Mouse (Mus musculus): Measurements from ENCODE around the gene Patj.

The Patj gene

DNA sequence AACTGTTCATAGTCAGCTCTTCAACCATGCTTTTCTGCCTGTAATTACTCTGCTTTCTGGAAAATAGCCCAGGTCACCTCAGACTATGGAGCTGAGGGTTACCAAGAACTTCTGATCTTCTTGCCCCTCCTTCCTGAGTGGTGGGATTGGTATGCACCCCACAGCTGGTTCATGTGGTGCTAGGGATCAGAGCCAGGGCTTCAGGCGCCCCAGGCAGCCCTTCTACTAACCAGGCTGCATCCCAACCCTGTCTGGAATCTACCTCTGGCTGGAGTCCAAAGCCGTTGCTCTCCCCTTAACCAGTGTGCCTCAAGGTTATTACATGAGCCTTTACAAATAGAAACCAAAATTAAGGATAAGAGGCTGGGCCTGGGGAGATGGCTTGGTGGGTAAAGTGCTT is 115.7 kb downstream of the Patj start:
- DNase-seq (ENCODE audit: low spot score): no peak

DNA sequence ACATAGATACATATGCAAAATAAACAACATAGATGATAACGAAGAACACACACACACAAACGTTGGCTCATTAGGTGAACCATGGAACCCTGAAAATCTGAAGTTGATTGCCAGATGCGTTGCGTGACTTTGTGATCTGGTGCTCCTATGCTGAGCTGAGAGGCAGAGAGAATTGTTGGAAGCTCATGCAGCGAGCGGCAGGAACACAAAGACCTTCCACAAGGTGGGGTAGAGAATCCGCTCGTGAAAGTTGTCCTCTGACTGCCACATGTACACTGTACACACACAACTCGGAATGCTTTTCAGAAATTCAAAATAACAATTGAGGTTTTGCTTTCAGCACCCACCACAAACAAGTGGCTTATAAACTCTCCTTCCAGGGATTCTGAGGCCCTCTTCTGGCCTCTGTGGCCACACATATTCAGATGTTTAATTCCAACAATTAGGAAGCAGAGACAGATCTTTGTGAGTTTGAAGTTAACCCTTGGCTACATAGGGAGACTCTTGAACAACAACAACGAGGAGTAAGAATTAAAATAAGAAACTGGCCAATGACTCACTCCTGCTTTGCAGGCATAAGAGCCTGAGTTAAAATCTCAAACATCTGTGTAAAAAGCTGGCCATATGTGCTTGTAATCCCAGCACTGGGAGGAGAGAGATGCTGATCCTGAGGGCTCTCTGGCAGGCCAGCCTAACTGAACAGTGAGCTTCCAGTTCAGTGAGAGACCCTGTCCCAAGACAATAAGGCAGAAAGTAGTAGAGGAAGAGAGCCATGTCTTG is 116.6 kb downstream of the Patj start:
- DNase-seq (ENCODE audit: low spot score): no peak

DNA sequence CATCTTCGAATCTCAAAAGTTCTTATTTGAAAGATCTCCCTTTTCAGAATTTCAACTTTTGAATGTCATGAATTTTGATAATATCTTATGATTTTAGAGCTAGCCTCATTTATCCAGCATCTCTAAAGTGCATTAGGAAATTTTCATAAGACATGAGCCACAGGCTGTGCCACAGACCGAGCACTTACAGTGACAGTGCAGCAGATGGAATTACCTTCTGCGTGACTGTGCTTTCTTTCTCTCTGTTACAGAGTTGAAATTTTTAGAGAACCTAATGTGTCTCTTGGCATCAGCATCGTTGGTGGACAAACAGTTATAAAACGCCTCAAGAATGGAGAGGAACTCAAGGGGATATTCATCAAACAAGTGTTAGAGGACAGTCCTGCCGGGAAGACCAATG is 124.9 kb downstream of the Patj start:
- no peak for DNase-seq (ENCODE audit: low spot score)

DNA sequence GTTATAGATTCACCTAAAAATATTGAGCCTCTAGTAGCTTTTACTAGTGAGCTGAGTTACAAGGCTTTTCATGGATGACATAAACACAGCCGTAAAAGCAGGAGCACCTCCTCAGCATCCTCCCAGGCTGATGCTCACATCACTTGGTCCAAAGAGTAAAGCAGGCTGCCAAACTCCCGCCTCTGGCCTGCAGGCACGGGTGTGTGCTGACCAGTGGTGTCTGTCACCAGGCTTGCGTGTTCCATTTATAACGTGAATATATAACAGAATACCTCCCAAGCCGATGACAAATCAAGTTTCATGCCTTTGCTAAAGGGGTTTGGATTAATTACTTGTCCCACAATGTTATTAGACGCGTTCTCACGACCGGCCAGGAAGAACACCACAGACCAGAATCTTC is 128.9 kb downstream of the Patj start:
- DNase-seq (ENCODE audit: low spot score): no peak

DNA sequence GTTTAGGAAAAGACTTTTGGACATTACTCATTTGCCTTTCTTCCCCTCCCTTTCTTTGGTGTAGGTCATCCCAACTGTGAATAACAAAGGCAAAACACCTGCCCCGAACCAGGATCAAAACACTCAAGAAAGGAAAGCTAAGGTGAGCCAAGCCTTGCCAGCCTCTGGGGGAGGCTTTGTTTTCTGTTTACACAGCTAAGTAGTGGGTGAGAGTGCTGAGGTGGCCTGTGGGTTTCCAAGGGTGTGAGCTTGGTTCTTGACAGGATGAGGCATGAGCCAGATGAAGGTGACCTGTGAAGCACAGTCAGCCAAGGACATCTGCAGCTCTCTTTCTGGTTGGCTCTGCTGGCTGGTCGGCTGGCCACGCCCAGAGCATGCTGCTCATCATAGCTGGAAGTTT is 139.9 kb downstream of the Patj start:
- no peak for DNase-seq (ENCODE audit: low spot score)

DNA sequence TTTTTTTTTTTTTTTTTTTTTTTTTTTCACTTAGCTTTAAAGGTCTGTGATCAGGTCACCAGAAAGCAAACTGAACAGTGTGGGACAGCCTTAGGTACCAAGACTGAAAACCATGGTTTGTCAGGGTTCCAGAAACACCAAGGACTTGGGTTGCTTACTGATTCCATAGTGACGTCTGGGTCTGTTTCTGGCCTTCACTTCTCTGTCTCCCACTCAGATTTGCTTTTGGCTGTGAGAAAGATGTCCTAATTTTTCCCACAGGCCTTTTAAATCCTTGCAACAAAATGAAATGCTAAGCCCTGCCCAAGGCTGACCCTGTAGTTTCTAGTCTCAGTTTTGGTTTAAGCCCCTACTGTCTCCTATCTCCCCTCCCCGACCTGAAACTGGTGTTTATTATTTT is 146.0 kb downstream of the Patj start:
- no peak for DNase-seq (ENCODE audit: low spot score)

DNA sequence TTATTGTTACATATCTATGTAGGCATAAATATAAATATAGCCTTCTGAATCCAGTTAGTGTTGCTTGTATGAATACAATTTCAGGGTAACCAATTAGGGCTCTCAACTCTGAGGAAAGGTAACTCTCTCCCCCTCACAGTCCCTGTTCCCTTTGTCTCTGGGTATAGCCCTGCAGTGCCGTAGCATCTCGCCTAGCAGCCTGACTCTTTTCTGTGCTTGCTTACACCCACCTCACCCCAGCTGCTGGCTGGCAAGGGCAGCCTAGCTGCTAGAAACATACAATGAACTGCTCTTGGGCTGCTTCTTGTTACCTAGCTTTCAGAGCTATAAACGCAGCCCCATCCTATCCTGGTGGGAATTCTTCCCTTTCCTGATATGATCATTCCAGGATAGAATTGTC is 147.4 kb downstream of the Patj start:
- DNase-seq (ENCODE audit: low spot score): no peak

DNA sequence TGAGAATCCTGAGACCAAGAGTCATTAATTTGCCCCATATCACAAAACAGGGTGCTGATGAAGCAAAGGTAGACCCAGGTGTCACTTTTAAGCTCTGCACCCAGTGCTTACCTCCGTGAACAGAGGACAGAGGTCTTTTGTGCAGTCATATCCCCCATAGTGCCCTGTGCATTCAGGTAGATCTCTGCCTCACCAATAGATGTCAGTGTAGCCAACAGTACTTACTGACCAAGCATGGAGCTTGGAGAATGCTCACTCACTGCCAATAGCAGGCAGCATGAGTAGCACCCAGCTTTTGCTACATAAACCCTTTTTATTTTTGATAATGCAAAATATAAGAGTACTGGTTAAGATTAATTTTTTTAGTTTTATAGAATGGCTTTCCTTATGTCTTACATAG is 149.8 kb downstream of the Patj start:
- DNase-seq (ENCODE audit: low spot score): no peak

DNA sequence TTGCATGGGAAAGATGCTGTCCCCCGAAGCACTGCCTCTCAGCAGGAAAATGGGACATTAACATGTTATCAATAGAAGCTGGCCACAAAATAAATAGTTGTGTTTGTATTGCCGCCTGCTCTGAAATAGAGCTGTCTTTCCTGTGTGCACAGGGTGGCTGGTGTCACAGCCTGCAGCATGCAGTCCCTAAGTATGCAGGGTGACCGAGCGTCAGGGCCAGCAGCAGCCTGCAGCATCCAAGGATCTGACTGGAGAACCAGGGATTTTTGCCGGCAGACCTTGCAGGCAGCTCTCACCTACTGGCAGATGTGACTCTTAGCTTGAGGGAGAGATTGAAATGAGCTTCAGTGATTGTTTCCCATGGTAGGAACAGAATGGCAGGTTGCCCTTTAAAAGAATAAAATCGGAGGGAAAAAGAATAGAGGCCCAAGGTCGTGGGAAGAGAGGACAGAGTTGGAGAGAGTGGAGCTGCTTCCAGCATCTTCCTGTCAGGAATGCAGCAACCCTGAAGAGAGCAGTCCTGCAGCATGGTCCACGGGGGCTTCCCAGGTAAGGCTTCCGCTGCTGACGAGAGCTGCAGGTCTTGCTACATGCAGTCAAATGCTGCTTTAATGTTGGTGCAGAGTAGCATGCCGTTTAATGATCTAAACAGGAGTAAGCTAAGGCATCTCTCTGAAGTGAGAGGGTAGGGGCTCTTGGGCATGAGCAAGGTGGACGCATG is 151.0 kb downstream of the Patj start:
- DNase-seq (ENCODE audit: low spot score): no peak

DNA sequence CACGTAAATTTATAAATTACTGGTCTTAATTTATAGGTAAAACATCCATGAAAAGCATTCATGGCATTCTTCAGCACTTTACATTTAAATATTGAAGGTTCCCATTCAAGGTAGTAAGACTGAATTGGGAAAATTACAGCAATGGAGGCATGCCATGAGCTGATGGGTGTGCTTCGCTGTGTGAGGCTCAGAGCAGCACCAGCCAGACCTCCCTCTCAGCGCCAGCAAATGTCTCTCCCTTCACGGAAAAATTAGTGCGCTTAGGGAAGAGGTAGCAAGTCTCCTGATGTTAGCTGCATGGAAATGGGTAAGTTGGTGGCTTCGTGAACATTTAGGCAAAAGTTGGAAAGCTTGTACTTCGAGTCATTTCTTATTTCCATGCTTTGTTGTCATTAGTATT is 153.9 kb downstream of the Patj start:
- DNase-seq (ENCODE audit: low spot score): no peak

DNA sequence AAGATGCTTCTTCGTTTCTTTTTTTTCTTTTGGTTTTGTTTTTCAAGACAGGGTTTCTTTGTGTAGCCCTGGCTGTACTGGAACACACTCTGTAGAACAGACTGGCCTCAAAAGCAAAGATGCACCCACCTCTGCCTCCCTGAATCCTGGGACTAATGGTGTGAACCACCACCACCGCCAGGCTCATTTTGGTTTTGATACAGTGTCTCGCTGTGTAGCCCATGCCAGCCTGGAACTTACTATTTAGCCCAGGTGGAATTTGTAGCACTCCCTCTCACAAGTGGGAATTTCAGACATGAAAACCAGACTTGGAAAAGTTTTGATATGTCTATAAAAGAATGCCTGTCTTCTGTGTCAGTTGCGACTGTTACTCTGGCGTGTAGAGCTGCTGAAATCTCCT is 154.5 kb downstream of the Patj start:
- no peak for DNase-seq (ENCODE audit: low spot score)

DNA sequence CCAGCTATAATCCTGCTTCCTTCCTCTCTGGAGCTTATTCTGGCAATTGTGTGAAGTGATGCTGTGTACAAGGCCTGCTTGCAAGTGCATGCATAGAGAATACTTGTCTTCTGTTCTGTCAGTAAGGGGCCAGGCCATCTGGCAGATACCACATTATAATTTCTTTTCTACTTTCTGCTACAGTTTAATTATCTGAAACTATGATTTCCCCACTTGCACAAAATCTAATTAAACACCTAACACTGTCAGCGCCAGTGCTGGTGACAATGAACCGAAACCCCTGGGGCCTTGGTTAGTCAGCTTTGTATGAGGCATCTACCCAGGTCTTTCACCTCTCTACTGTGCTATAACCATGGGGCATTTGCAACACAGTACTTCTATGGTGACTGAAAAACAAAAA is 160.1 kb downstream of the Patj start:
- no peak for DNase-seq (ENCODE audit: low spot score)

DNA sequence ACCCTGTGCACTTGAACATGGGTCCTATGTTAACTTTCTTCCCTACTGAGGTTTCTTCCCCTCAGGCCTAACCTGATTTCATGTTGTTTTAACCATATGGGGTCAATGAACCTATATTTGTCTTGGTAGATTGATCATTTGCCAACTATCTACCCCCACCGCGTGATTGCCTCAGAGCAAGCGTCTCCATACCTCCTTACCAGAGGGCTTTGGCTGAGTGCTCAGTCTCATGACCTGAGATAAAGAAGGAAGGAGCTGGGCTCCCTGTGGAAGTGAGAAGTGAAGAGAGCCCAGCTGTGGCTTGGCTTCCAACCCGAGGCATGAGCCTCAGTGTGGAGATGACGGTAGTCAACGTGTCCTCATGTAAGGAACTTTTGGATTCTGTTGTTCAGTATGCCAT is 160.9 kb downstream of the Patj start:
- DNase-seq (ENCODE audit: low spot score): no peak

DNA sequence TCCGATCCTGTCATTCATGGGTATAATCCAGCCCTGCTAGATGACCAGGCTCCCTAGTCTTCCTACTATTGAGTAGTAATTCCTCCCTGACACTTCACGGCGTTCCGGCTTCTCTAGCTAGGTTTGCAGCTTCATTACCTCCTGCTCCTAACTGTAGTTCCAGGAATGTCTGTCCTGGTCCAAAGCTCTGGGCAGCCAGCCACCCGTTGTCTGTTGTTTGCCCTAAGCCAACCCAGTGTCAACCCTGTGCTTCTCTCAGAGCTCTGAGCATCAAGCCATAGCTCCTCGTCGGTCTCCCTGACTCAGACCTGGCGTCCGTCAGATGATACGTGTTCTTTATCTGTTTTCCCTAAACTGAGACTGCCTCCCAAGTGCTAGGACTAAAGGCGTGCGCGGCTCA is 161.6 kb downstream of the Patj start:
- DNase-seq (ENCODE audit: low spot score): no peak

DNA sequence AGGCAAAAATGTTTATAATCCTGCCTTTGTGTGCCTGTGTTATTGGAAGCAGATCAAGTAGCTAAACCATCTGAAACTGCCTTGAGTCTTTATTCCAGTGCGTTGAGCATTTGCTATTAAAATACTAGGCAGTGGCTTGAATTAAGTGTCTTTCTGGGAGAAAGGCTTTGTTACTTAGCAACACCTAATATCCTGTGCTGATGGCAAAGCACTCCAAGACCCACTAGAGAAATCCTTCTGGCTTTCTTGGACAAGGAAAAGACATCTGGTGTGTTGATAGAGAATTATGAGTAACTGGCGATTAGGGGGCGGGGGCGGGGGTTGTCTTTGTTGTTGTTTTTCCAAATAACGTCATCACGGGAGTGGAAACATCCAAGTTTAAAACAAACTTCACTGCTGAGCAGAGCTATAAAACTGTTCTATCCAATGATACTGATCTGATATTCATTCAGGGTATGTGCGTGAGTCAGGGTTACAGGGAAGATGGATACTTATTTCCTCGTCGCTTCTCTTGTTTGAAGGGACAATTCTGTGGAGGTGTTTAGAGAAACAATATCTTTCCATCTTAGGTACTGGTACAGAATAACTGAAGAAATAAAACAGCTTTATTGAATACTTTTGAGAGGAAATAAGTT is 164.7 kb downstream of the Patj start:
- DNase-seq (ENCODE audit: low spot score): peak; percentile 10

DNA sequence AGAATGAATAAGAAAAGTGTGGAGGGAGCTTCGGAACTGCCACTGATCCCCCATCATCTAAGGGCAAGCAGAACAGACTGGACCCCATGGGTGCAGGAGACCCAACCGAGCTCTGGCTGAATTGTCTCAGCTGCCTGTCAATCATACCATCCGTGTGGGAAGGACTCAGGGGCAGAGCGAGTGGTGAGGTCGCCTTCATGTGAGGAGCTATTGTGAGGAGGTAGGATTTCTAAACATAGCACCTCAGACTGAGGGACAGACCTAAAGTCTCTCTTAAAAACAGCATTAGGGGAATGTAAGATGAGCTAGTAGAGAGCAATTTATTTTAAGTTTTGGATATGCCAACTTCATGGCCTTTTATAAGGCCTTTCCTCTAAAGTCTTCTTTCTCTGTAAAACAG is 167.5 kb downstream of the Patj start:
- DNase-seq (ENCODE audit: low spot score): no peak

DNA sequence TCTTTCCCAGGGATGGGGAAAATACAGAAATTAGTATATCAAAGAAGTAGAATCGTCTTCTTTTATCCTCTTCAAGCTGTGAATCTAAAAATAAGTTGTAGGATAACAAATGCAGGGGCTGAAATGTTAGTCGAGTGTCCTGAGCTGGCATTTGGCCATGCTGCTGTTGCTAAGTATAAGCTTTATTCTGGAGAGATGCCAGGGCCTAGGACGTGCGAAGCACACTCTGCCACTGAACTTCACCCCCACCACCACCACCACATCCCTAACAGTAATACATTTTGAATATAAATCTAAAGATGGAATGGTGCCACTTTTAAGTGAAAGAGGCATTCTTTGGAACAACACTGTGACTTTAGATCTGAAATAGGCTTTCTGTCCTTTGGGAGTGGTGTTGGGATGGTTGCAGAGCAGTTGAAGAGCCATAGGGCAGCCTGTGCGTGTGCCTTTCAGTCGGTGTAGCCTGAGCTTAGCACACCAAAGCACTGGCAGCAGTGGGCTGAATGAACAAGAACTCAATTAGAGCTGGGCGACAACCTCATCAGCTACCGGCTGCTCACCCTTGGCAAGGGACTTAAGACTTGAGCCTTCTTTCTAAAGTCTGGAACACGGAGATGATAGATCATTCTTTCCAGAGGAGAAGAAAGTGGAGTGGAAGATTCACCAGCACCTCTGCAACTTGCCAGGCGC is 168.1 kb downstream of the Patj start:
- DNase-seq (ENCODE audit: low spot score): no peak

DNA sequence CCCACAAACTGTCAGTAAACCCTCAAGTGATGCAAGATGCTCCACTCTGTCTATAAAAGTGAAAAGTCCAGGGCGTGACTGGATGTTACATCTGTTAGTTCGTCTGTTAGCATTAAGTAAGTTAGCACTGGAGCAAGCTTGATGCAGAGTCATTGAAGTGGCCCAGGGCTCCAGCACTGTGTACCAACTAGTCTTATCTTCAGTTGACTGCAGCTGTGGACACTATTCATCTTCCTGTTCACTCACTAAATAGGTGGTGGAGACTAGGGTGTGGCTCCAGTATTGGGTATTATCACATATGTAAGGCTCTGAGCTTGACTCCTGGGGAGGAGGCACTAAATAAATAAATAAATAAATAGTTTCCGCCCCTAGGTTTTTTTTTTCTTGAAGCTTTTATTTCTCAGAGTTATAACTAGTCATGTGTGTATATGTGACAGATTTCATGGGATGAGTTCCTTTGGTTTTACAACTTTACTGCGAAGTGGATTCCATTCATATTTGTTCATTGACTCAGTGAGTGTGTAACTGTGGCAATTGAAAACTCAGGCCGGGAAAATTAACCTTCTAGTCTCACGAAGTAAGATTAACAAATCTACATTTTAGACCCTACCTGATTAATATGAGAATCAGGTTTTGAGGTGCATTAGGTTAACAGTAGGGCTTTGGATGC is 168.7 kb downstream of the Patj start:
- no peak for DNase-seq (ENCODE audit: low spot score)

DNA sequence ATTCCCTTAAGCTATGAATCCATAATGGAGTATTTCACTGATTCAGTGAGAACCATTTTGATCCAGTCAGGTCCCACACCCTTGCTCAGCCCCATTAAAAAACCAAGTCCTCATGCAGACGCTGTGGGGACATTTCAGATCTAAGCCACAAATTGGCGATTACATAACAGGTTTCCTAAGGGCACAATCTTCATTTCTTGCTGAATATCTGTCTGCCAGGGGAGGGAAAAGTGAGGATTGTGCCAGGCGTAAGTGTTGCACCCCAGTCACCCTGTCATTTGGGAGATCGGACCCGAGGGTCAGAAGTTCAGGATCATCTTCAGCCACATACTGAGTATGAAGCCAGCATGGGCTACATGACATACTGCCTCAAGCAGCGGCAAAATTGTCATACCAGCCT is 171.2 kb downstream of the Patj start:
- no peak for DNase-seq (ENCODE audit: low spot score)

DNA sequence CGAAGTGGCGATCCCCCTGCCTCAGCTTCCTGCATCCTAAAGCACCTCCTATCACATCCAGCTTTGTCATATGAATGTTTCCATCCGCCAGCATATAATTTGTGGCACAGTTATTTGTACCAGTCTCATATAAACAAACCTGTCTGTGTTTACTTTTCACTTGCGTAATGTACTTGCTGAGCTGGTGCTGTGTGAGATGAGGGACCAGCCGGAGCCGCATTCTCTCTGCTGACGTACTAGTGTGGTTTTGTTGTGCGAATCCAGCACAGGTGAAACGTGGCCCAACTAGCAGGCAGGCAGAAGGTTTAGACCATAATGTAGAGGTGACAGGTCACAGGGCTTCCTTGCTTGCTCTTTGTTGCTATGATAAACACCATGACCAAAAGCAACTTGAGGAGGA is 171.9 kb downstream of the Patj start:
- DNase-seq (ENCODE audit: low spot score): no peak

DNA sequence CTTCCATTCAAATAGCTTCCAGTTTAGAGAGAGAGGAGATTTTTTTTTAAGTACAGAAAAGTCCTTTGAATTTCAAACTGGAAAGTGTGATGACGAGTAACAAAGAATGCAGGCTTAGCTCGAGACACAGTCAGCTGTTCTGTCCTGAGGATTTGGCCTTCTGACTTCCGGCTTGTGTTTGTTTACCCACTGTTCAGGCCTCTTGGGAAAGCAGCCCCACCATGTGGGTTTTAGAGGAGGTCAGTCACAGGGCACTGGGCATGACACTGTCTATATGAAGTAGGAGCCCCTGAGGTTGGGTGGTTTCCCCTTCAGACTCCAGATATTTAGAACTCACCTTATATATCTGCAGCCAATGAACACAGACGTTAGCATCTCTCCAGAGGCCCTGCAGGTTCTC is 174.3 kb downstream of the Patj start:
- no peak for DNase-seq (ENCODE audit: low spot score)

DNA sequence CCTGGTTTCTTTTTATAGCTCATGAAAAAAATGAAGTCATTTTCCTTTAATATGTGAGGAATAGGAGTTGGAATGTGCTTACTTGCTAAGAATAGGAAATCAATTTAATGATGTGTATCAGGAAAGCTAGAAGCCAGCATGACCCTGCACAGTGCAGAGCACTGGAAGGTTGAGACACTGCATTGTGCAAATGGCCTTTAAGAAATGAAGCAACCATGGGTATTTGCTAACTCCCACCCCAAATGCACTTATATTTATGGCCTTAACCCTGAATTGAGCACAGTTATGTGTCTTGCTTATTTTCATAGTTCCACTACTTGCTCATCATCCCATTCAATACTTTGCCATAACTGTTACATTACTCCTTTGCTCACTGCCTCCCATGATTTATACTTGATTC is 181.7 kb downstream of the Patj start:
- no peak for DNase-seq (ENCODE audit: low spot score)

Measured in layer of hippocampus, adult 9-10 months (tissue).